ENCODE assay signal across 8 mouse cellular contexts in the genomic region with DNA sequence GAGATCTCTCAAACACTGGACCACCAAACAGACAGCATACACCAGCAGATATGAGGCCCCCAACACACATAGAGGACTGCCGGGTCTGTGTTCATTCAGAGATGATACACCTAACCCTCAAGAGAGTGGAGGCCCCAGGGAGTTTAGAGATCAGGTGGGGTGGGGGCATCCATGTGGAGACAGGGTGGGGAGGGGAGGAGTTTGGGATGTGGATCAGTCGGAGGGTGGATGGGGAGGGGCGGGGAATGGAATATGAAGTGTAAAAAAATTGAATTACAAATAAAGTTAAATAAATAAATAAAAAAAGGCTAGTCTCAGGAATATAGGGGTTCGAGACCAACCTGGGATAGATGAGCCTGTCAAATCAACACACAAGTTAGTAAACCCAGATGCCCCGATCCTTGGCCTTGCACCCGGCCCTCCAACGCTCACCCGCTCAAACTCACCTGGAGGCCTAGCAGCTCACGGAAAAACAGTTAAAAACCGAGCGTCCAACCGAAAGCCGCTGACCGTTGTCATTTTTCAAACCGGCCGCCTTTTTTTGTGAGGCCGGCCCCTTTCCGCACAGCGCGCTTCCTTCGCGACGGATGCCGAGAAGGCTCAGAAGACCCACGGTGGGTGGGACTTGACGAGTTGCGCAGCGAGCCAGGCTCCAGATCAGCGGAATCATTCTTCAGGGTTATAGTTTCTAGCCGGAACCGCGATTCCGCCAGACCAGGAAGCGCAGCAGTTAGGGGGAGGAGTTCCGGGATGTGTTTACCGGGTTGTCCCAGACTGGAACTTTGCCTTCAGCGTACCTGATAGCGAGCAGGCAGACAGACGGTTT. TPM values are rescaled to one million over a fixed set of nuclear protein-coding genes. Genes with fewer than 3 reads are reported as not detected.
DNase-seq lines count a peak whose midpoint lies in the region; ATAC-seq and TF ChIP-seq lines count a peak whose summit lies in the region.

A gene (minus strand): TSS at position 589 of the 826 bp plus-strand sequence.

- DNase-seq in ZHBTc4 (ENCODE audit: low read depth, low spot score), result peak; percentile 98
- DNase-seq in gastrocnemius, adult 2 months, result peak; percentile 98
- peak; percentile 99 for DNase-seq in hindbrain, postnatal 0 days (ENCODE audit: low spot score)
- DNase-seq in left cerebral cortex, adult 2 months (ENCODE audit: extremely low spot score in 1 of 2, low spot score in 2 of 2), result peak; percentile 99
- DNase-seq in right cerebral cortex, adult 2 months (ENCODE audit: low spot score in 2 of 2), result peak; percentile 98 to 100
- DNase-seq in urinary bladder, postnatal 14 days (ENCODE audit: low spot score), result peak; percentile 97

- H3K36me3 ChIP-seq in hindbrain, postnatal 0 days (ENCODE audit: insufficient read depth, low read length), result no peaks in the 10 kb centered on the region

- H3K4me3 ChIP-seq in gastrocnemius, adult 2 months, result peak within 1 kb of the TSS; percentile 79
- H3K4me3 ChIP-seq in hindbrain, postnatal 0 days (ENCODE audit: low read length), result peak within 1 kb of the TSS; percentile 53
- peak within 1 kb of the TSS; percentile 50 for H3K4me3 ChIP-seq in left cerebral cortex, adult 2 months

- no peaks in the 10 kb centered on the region for H3K4me1 ChIP-seq in hindbrain, postnatal 0 days (ENCODE audit: insufficient read depth, low read length)

- H3K4me2 ChIP-seq in hindbrain, postnatal 0 days (ENCODE audit: low read depth, low read length), result peak within 1 kb of the TSS; percentile 86

- H3K9me3 ChIP-seq in hindbrain, postnatal 0 days (ENCODE audit: low read length), result no peaks in the 10 kb centered on the region

- under 1% methylated on average over 39 of the region's 39 CpGs for WGBS in hindbrain, postnatal 0 days

- peak within 1 kb of the TSS; percentile 50 for H3K9ac ChIP-seq in hindbrain, postnatal 0 days (replicated peaks; ENCODE audit: low read length)

- no peak; the same call in 1 of the 2 replicates for TF ChIP-seq CTCF in gastrocnemius, adult 2 months (IDR thresholded peaks at IDR 0.05)
- peak; percentile 11; the same call in 1 of the 2 replicates for TF ChIP-seq CTCF in hindbrain, postnatal 0 days (IDR thresholded peaks at IDR 0.05; ENCODE audit: low read depth)
- no peak; the same call in 1 of the 2 replicates for TF ChIP-seq CTCF in left cerebral cortex, adult 2 months (IDR thresholded peaks at IDR 0.05)

- intact Hi-C loops in gastrocnemius, adult 2 months (cut with DNase I), result loop anchor here (1.0 to 5.0 kb wide), 4 partner anchors 146 to 438 kb away; a partner anchor contains a TSS
- intact Hi-C loops in left cerebral cortex, adult 2 months (cut with DNase I), result loop anchor here (1.0 to 5.0 kb wide), 4 partner anchors 216 to 606 kb away; a partner anchor contains a TSS

- H3K27me3 ChIP-seq in hindbrain, postnatal 0 days (ENCODE audit: insufficient read depth, low read length), result no peaks in the 10 kb centered on the region

- H3K27ac ChIP-seq in gastrocnemius, adult 2 months, result peak within 1 kb of the TSS; percentile 94
- H3K27ac ChIP-seq in hindbrain, postnatal 0 days, result peak within 1 kb of the TSS; percentile 85
- H3K27ac ChIP-seq in left cerebral cortex, adult 2 months, result peak within 1 kb of the TSS; percentile 58

- peak; percentile 99 for ATAC-seq in common myeloid progenitor, adult 5-6 weeks (replicated peaks; ENCODE audit: low read depth, poor library complexity, severe bottlenecking)
- peak; percentile 98 for ATAC-seq in hindbrain, postnatal 0 days
- ATAC-seq in megakaryocyte, adult 5-6 weeks (ENCODE audit: poor library complexity, severe bottlenecking), result peak; percentile 99

RNA-seq across cellular contexts. Expression of the gene that starts here (rescaled TPM):
- 137 and 163 TPM in 2 replicates for total RNA-seq in common myeloid progenitor, adult 5-6 weeks (2017)
- total RNA-seq in gastrocnemius, adult 2 months (2021), result not detected
- 5.2 and 5.9 TPM in 2 replicates for total RNA-seq in hindbrain, postnatal 0 days (2014; rRNA removed)
- polyA plus RNA-seq in hindbrain, postnatal 0 days (2015; fragmentation: Nextera tagmentation; extraction: Ambion mirVana), result 13.0 and 15.8 TPM in 2 replicates
- 1 to 10 TPM; 1.4 to 1.5 TPM for total RNA-seq in left cerebral cortex, adult 2 months (2021)
- 80.0 and 82.6 TPM in 2 replicates for total RNA-seq in megakaryocyte, adult 5-6 weeks (2015)
- 143 and 162 TPM in 2 replicates for total RNA-seq in megakaryocyte, adult 5-6 weeks (2017)

Comparison
In these comparisons a context has a peak if more than half of its experiments do, and no peak if none do; other contexts are left out.
1. Peak in every context shown above with its lines: DNase-seq, ATAC-seq, H3K4me3 ChIP-seq and H3K27ac ChIP-seq.
2. RNA of the gene that starts here (total RNA-seq): 80.0 to 162 TPM in megakaryocyte, adult 5-6 weeks and 137 to 163 TPM in common myeloid progenitor, adult 5-6 weeks; 5.2 to 5.9 TPM in hindbrain, postnatal 0 days, 1.4 to 1.5 TPM in left cerebral cortex, adult 2 months and not detected in gastrocnemius, adult 2 months; every median in the first group is over 10 times any median in the second.
3. Peak in DNase-seq, H3K4me3 ChIP-seq and H3K27ac ChIP-seq in gastrocnemius, adult 2 months; RNA of the gene not detected or under 1 TPM.